Mouse (Mus musculus): ENCODE data around the gene Cdyl. TPM values are rescaled to one million over a fixed set of nuclear protein-coding genes. Genes with fewer than 3 reads are reported as not detected.
A peak's percentile ranks its signal among the peaks of the same experiment; 100 is the strongest.

The Cdyl gene
- polyA plus RNA-seq, 1 experiment from 2014 or later = 4.1 TPM

DNA sequence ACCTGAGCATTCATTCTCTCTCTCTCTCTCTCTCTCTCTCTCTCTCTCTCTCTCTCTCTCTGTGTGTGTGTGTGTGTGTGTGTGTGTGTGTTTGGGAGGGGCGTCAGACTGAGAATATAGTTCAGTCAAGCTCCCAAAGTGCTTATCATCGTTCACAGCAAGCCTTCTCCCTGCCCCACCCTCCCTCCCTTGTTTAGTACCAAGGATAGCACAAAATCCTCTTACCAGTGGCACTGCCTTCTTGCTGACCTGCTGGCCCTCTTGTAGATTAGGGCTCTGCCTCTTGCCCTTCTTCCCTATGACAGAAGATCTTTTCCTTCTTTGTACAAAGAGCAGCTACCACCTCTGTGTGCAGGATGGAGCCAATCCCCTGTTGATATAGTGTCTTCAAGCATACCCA, 136.3 kb downstream of the Cdyl start:
- Histone ChIP-seq H3K9ac (no peak overlapping the region), H3K27me3 (replicated peaks) (no peaks in the 10 kb centered on the region), H3K4me2 (no peak overlapping the region), H3K4me1 (no peaks in the 10 kb centered on the region), H3K36me3 (replicated peaks) (no peaks in the 10 kb centered on the region), H3K27ac (no peak overlapping the region), H3K4me3 (no peak overlapping the region), H3K9me3 (no peaks in the 10 kb centered on the region)
- WGBS = 31% methylated on average over 2 of the region's 2 CpGs
- ATAC-seq (replicated peaks) = no peak

DNA sequence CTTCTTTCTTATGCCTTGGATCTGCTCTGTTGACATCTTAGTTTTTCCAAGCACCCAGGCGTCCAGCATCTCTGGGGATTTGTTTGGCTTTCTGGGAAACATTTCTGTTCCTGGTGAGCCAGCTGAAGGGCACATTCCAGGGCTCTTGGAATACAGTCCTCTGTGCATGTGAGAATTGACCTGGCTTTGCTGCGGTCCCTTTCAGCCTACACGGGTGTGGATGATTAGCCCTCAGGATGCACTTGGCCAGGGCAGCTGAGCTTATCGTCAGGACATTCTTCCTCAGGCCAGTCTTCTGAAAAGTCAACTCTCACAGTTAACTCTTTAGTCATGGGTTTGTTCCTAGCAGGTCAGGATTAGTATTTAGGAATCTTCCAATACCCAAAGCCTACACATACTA, 136.7 kb downstream of the Cdyl start:
- Histone ChIP-seq H3K27ac (no peak overlapping the region), H3K9me3 (no peaks in the 10 kb centered on the region), H3K9ac (no peak overlapping the region), H3K27me3 (replicated peaks) (no peaks in the 10 kb centered on the region), H3K4me1 (no peaks in the 10 kb centered on the region), H3K4me3 (no peak overlapping the region), H3K4me2 (no peak overlapping the region), H3K36me3 (replicated peaks) (no peaks in the 10 kb centered on the region)
- 59% methylated on average over 4 of the region's 4 CpGs for WGBS
- no peak for ATAC-seq (replicated peaks)

DNA sequence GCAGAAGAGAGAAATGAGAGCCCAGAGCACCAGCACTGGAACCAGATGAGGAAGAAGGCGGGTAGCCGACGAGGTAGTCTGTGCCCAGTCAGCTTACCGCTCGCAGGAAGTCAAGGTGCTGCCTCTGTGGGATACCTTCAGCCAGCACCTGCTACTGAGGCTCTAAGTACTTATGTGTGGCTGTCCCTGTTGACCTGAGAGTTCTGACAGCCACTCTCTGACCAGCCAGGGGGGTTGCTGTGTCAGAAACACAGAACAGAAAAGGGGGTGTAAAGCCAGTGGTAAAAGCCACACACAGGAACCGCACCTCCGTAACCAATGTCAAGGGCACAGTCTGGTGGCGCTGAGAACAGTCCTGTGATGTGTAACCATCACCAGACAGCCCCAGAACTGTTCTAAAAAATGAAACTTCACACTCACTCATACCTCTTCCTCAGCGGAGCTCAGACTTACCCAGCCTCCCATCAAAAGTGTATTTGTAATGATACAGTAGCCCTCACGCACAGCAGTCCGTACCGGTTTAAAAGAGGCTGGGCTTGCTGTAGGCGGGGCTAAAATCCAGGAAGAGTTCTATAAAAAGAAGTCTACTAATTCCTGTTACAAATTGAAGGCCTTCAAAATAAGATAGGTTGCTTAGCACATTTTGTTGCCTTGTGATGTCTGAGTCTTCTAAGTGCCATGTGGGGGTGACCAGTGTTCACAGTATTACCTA, 138.3 kb downstream of the Cdyl start:
- H3K4me1 ChIP-seq = no peaks in the 10 kb centered on the region
- ATAC-seq (replicated peaks) = no peak
- no peak overlapping the region for H3K4me3 ChIP-seq
- H3K4me2 ChIP-seq = no peak overlapping the region
- H3K27me3 ChIP-seq (replicated peaks) = no peaks in the 10 kb centered on the region
- H3K9ac ChIP-seq = no peak overlapping the region
- no peaks in the 10 kb centered on the region for H3K9me3 ChIP-seq
- no peaks in the 10 kb centered on the region for H3K36me3 ChIP-seq (replicated peaks)
- no peak overlapping the region for H3K27ac ChIP-seq
- WGBS = 91% methylated on average over 13 of the region's 13 CpGs

DNA sequence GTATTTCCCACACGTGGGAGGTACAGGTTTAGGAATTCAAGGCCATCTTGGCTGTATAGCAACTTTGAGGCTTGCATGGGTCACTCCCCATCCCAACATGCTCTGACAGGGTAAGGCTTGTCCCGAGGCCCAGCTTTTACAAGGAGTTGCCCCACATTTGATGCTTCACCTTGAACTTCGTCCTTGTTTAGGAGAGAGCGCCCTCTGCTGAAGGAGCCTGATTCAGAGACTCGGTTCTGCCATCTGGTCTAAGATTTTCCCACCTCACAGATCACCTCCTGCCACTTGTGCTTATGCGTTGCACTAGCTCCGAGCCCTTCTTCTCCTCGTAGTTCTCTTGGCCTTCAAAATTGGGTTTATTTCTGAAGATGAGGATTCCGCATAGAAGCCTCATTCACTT, 139.0 kb downstream of the Cdyl start:
- no peaks in the 10 kb centered on the region for H3K27me3 ChIP-seq (replicated peaks)
- no peak overlapping the region for H3K27ac ChIP-seq
- H3K4me3 ChIP-seq = no peak overlapping the region
- no peaks in the 10 kb centered on the region for H3K4me1 ChIP-seq
- H3K36me3 ChIP-seq (replicated peaks) = no peaks in the 10 kb centered on the region
- no peaks in the 10 kb centered on the region for H3K9me3 ChIP-seq
- no peak overlapping the region for H3K9ac ChIP-seq
- no peak for ATAC-seq (replicated peaks)
- H3K4me2 ChIP-seq = no peak overlapping the region
- 75% methylated on average over 9 of the region's 9 CpGs for WGBS

DNA sequence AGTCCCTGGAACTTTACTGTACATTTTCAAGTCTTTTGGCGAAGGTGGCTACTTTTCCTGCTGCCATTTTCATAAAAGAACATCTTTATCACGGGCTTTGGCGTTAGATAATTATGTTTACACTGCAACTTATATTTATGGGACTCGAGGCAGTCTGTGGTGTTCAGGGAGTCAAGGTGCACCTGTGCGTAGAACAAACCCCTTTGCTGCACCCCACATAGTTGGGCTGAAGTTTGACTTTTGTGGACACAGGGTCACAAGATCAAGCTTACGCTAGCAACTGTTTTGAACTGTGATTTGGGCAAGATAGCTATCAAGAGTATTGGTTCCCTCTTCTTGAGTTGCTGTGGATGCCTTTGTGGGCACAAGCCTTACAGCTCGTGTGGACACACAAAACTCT, 140.6 kb downstream of the Cdyl start:
- Histone ChIP-seq H3K9ac (no peak overlapping the region), H3K27ac (no peak overlapping the region), H3K27me3 (replicated peaks) (no peaks in the 10 kb centered on the region), H3K4me1 (no peaks in the 10 kb centered on the region), H3K4me3 (no peak overlapping the region), H3K36me3 (replicated peaks) (no peaks in the 10 kb centered on the region), H3K9me3 (no peaks in the 10 kb centered on the region), H3K4me2 (no peak overlapping the region)
- ATAC-seq (replicated peaks) = no peak
- WGBS = 92% methylated on average over 7 of the region's 7 CpGs

DNA sequence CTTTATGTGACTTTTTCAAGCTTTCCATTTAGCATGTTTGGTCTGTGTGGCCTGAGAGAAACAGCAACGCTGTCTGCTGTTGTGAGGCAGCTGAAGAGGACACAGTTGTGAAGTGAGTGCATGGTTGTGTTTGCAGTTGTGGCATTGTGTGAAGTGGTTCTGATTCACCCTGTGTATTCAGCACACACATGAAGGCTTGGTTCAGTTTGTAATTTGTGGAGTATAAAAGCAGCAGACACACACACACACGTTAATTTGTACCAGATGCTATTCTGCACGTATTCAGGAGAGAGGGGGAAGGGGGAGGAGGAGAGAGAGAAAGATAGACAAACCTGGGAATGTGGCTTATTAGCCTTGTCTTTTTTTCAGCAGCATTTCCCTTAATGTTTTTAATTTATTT, 146.1 kb downstream of the Cdyl start:
- no peaks in the 10 kb centered on the region for H3K36me3 ChIP-seq (replicated peaks)
- H3K9ac ChIP-seq = no peak overlapping the region
- no peaks in the 10 kb centered on the region for H3K27me3 ChIP-seq (replicated peaks)
- no peak overlapping the region for H3K27ac ChIP-seq
- H3K9me3 ChIP-seq = no peaks in the 10 kb centered on the region
- 61% methylated on average over 3 of the region's 3 CpGs for WGBS
- H3K4me1 ChIP-seq = no peaks in the 10 kb centered on the region
- H3K4me3 ChIP-seq = no peak overlapping the region
- no peak overlapping the region for H3K4me2 ChIP-seq
- peak; percentile 37; the same call in 1 of the 2 replicates for ATAC-seq (replicated peaks)

DNA sequence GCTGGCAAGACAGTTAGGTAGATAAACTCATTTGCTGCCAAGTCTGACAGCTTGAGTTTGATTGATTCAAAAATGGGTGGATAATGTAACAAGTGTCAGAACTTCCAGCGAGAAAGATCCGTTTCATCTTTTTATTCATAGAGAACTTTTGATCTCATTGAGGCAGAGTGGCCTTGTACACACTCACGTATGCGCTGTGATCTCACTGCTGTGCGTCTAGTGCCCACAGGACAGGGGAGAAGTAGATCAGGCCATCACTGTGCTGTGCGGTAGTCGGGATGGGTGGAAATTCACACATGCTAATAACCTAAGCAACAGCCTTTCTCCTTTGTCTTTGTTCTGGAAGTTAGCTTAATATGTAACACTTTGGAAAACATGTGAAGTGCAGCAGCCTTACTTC, 146.5 kb downstream of the Cdyl start:
- H3K4me2 ChIP-seq = no peak overlapping the region
- no peak overlapping the region for H3K9ac ChIP-seq
- ATAC-seq (replicated peaks) = peak; percentile 52; the same call in 1 of the 2 replicates
- no peak overlapping the region for H3K4me3 ChIP-seq
- H3K27ac ChIP-seq = no peak overlapping the region
- H3K27me3 ChIP-seq (replicated peaks) = no peaks in the 10 kb centered on the region
- no peaks in the 10 kb centered on the region for H3K9me3 ChIP-seq
- 71% methylated on average over 7 of the region's 7 CpGs for WGBS
- no peaks in the 10 kb centered on the region for H3K4me1 ChIP-seq
- no peaks in the 10 kb centered on the region for H3K36me3 ChIP-seq (replicated peaks)

DNA sequence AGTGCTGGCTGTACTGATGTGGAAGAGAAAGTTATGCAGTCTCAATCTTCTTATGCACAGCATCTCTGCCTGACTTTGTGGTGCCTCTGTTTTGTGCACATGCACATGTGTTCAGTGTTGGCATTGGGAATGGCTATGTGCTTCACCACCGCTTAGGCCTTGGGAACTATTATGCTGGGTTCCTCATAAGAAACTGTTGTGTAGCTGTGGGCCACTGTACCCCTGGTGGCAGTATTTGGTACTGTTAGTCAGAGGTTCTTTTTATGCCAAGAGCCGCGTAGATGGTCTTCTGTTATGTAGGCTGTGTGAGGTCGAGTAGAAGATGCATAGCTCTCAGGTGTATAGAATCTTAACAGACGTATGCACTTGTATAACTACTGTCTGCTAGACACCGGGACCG, 147.4 kb downstream of the Cdyl start:
- ATAC-seq (replicated peaks) = no peak
- no peak overlapping the region for H3K27ac ChIP-seq
- no peak overlapping the region for H3K9ac ChIP-seq
- 96% methylated on average over 7 of the region's 7 CpGs for WGBS
- H3K4me1 ChIP-seq = peaks cover 7% of the 10 kb centered on the region; the same call in 1 of the 2 replicates
- H3K36me3 ChIP-seq (replicated peaks) = no peaks in the 10 kb centered on the region
- no peak overlapping the region for H3K4me2 ChIP-seq
- H3K4me3 ChIP-seq = no peak overlapping the region
- no peaks in the 10 kb centered on the region for H3K9me3 ChIP-seq
- H3K27me3 ChIP-seq (replicated peaks) = no peaks in the 10 kb centered on the region

DNA sequence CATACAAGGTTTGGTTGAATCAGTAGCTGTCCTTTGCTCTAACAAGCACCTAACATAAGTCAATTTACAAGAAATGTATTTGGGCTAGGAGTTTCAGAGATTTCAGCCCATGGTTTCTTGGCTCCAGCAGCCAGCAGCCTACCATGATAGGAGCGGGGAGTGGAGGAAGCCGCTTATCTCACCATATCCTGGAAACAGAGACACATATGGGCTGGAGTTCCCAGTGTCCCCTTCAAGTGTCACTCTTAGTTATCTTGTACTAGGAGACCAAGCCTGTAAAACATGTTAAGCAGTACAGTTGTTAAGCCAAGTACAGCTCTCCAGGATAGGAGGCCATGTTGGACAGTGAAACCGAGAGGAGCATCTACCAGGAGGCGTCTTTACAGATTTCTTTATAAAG, 147.9 kb downstream of the Cdyl start:
- Histone ChIP-seq H3K4me3 (no peak overlapping the region), H3K36me3 (replicated peaks) (no peaks in the 10 kb centered on the region), H3K27me3 (replicated peaks) (no peaks in the 10 kb centered on the region), H3K9me3 (no peaks in the 10 kb centered on the region), H3K9ac (no peak overlapping the region), H3K4me2 (no peak overlapping the region), H3K27ac (no peak overlapping the region), H3K4me1 (peaks cover 10% of the 10 kb centered on the region; the same call in 1 of the 2 replicates)
- ATAC-seq (replicated peaks) = no peak
- WGBS = over 99% methylated on average over 4 of the region's 4 CpGs

DNA sequence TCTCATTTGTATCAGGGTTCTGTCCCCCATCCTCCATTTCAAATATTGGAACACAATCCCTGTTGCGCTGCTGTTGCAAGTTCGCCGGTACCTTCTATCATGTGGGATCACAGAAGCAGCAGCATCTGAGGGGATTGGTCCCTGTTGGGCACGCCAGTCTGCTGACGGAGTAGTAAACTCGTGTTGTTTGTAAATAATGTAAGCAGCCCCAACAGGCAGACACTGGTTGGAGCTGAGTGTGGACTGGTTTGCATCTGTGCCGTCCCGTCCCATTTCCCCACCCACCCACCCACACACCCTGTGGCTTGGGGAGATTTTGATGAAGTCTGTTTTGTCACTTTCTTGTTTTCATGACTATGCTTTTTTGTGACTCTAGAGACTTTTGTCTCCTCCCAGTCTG, 148.3 kb downstream of the Cdyl start:
- no peaks in the 10 kb centered on the region for H3K36me3 ChIP-seq (replicated peaks)
- no peak overlapping the region for H3K4me3 ChIP-seq
- H3K27ac ChIP-seq = no peak overlapping the region
- H3K4me1 ChIP-seq = peaks cover 10% of the 10 kb centered on the region; the same call in 1 of the 2 replicates
- no peak overlapping the region for H3K9ac ChIP-seq
- WGBS = 94% methylated on average over 8 of the region's 8 CpGs
- no peak overlapping the region for H3K4me2 ChIP-seq
- no peak for ATAC-seq (replicated peaks)
- H3K9me3 ChIP-seq = no peaks in the 10 kb centered on the region
- no peaks in the 10 kb centered on the region for H3K27me3 ChIP-seq (replicated peaks)

DNA sequence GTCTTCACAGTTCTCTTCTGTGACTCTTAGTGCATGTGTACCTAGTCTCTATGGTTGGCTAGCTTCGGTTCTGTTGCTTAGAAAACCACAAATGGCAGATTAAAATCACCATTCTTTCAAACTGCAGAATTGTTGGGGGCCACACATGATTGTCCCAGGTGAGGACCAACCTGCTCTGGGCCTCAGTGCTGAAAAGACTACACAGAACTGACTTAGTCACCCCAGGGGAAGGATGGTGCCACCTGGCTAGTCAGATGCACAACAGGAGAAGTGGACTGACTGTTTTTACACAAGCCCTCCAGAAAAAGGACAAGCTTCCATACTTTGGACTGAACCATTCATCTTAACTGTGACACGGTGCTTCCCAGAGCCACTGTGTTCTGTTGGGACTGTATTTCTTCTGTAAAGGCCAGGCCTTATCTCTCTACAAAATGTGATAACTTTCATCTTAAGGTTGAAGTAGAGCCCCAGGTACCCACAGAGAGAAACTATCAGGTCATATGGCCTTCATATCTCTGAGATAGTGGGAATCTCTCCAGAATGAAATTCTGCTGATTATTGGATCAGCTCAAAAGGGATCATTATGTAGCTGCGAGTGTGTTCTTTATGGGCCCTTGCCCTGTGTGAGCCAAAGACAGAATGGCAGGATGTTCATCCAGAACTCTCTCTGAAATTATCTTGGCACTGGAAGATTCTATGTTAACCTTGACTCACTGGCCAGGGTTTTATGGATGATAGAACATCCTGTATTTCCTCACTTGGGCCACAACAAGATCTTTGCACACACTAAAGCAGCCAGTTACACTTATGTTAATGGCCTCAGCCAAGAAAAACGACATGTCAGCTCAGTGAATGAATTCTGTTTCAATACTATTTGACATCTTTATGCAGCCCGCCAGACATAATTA, 149.9 kb downstream of the Cdyl start:
- WGBS = 62% methylated on average over 5 of the region's 5 CpGs
- H3K27me3 ChIP-seq (replicated peaks) = no peaks in the 10 kb centered on the region
- ATAC-seq (replicated peaks) = no peak

DNA sequence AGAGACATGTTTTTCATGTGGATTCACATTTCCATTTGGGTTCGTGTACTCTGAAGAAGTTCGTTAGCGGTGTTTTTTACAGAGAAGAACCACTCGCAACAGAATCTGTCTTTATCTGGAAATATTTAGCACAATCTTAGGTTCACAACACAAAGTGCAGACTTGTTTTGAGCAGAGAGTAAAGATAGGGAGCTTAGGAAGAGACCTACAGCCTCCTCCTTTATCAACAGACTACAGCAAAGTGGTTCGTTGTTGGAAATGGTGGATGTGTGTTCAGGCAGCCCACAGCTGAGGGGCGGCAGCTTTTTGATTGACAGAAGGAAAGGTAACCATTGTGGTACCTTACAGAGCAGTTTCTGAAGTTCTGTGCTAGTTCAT, 150.5 kb downstream of the Cdyl start:
- Histone ChIP-seq H3K4me3 (no peak overlapping the region), H3K27me3 (replicated peaks) (no peaks in the 10 kb centered on the region), H3K4me2 (no peak overlapping the region), H3K36me3 (replicated peaks) (no peaks in the 10 kb centered on the region), H3K9ac (no peak overlapping the region), H3K27ac (no peak overlapping the region), H3K4me1 (peaks cover 10% of the 10 kb centered on the region; the same call in 1 of the 2 replicates), H3K9me3 (no peaks in the 10 kb centered on the region)
- 67% methylated on average over 6 of the region's 6 CpGs for WGBS
- no peak for ATAC-seq (replicated peaks)

More for the DNA sequence above, 149.9 kb downstream of the Cdyl start:
- Histone ChIP-seq H3K4me2 (no peak overlapping the region), H3K9ac (no peak overlapping the region), H3K4me1 (peaks cover 10% of the 10 kb centered on the region; the same call in 1 of the 2 replicates), H3K36me3 (replicated peaks) (no peaks in the 10 kb centered on the region), H3K9me3 (no peaks in the 10 kb centered on the region), H3K27ac (no peak overlapping the region), H3K4me3 (no peak overlapping the region)

Measured in midbrain, embryonic 15.5 days (tissue).